Mouse (Mus musculus): ENCODE data around the gene Supt5.

DNA sequence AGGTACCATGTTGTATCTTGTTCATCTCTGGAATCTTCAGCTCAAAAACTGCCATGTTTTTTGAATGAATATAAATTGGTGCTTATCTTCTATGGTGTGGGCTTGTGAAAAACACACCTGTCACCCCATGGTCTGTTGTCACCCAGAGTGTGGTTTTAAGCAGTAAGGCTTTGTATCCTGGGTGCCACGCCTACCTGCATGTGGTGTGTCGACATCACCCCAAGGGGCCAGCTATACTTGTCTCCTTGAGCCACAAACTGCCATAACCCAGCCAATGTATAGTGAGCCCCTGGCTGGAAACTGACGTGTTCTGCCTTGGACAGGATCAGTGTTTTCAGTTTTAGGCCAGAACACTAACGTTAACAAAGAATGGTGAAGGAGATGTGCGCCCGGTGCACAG lies 45.6 kb upstream of the Supt5 start:
- no peak for TF ChIP-seq EP300 (IDR thresholded peaks at IDR 0.05; ENCODE audit: low read depth in 1 of 2, low read length in 2 of 2)
- no peak for TF ChIP-seq POLR2AphosphoS5 (IDR thresholded peaks at IDR 0.05; ENCODE audit: borderline replicate concordance, low read depth, low read length)
- TF ChIP-seq CTCF (IDR thresholded peaks at IDR 0.05 in 2 of 3, conservative IDR thresholded peaks at IDR 0.05 in 1 of 3; ENCODE audit: control insufficient read depth in 1 of 3, insufficient read depth in 1 of 3, low read depth in 2 of 3, low read length in 3 of 3, poor library complexity in 1 of 3, severe bottlenecking in 1 of 3), result no peak
- TF ChIP-seq KAT2A (conservative IDR thresholded peaks at IDR 0.05; ENCODE audit: low read depth, low read length), result no peak

Data from MEL (cell line).